Mouse (Mus musculus): ENCODE results near the gene Cks1b.
A peak's percentile ranks its signal among the peaks of the same experiment; 100 is the strongest.

The Cks1b gene

GRCm38 (mm10) chr3:89395419-89395805, 22.8 kb downstream of the Cks1b start:
- DNase-seq = peak in 1 of 2 experiments; percentile 36

GRCm38 (mm10) chr3:89394894-89395256, 23.3 kb downstream of the Cks1b start:
- peak; percentile 89 to 92 for DNase-seq

GRCm38 (mm10) chr3:89394006-89394893, 23.9 kb downstream of the Cks1b start, which contains the start of gene Zbtb7b:
Gene Zbtb7b, minus strand, starts transcription at chr3:89394776.
- peak; percentile 90 to 92 for DNase-seq

- peak; percentile 98 to 99 for DNase-seq
These were observed 24.6 kb downstream of the Cks1b start for GRCm38 (mm10) chr3:89393605-89394004.

GRCm38 (mm10) chr3:89392871-89393311, 25.3 kb downstream of the Cks1b start:
- DNase-seq = peak; percentile 56 to 68

- DNase-seq = peak; percentile 60 to 73
These were observed 26.3 kb downstream of the Cks1b start for GRCm38 (mm10) chr3:89391663-89392511.

- DNase-seq = peak; percentile 48 to 69
These were observed 27.2 kb downstream of the Cks1b start for GRCm38 (mm10) chr3:89390699-89391662.

- DNase-seq = peak; percentile 50 to 51
These were observed 28.1 kb downstream of the Cks1b start for GRCm38 (mm10) chr3:89390111-89390515.

GRCm38 (mm10) chr3:89388901-89389740, 29.1 kb downstream of the Cks1b start:
- DNase-seq = peak in 1 of 2 experiments; percentile 30

- peak; percentile 57 to 67 for DNase-seq
These were observed 29.9 kb downstream of the Cks1b start for GRCm38 (mm10) chr3:89388134-89388881.

- peak in 1 of 2 experiments; percentile 34 for DNase-seq
These were observed 30.6 kb downstream of the Cks1b start for GRCm38 (mm10) chr3:89387632-89388031.

- peak in 1 of 2 experiments; percentile 24 for DNase-seq
These were observed 31.5 kb downstream of the Cks1b start for GRCm38 (mm10) chr3:89386438-89387420.

- DNase-seq = no peak
These were observed 32.7 kb downstream of the Cks1b start for GRCm38 (mm10) chr3:89385451-89385850.

GRCm38 (mm10) chr3:89384331-89385076, 33.7 kb downstream of the Cks1b start:
- no peak for DNase-seq

GRCm38 (mm10) chr3:89383651-89384255, 34.4 kb downstream of the Cks1b start:
- no peak for DNase-seq

GRCm38 (mm10) chr3:89382950-89383349, 35.2 kb downstream of the Cks1b start:
- DNase-seq = no peak

- DNase-seq = no peak
These were observed 35.9 kb downstream of the Cks1b start for GRCm38 (mm10) chr3:89382033-89382882.
